Mouse (Mus musculus) stomach, postnatal 0 days (tissue): ENCODE data around the gene S1pr2. TPM values are rescaled to one million over a fixed set of nuclear protein-coding genes. Genes with fewer than 3 reads are reported as not detected.

ENCODE experiments used
- ATAC-seq: fragments of 200-750 bp; cut with Nextera tagmentation; 2 replicates; pipeline ENCODE4 v1.8.0; 2017; ENCODE audit not compliant: low FRiP score, low TSS enrichment
- DNase-seq: peaks from one replicate; pipeline ENCODE4 v3.0.0-alpha.2; 2016; ENCODE audit warnings: low spot score
- H3K27ac ChIP-seq: fragments of 300-500 bp; sonication (generic); replicated peaks from 2 replicates; pipeline ENCODE4 v1.5.1; 2014; ENCODE audit warnings: mild to moderate bottlenecking, control low read depth
- H3K27me3 ChIP-seq: fragments of 300-500 bp; sonication (generic); 2 replicates; pipeline ENCODE4 v1.6.1; 2014; ENCODE audit warnings: low read length; ENCODE audit not compliant: control insufficient read depth, insufficient read depth
- H3K36me3 ChIP-seq: fragments of 300-500 bp; sonication (generic); 2 replicates; pipeline ENCODE4 v1.6.1; 2014; ENCODE audit warnings: low read length, mixed read lengths; ENCODE audit not compliant: control insufficient read depth, insufficient read depth
- H3K4me1 ChIP-seq: fragments of 300-500 bp; sonication (generic); replicated peaks from 2 replicates; pipeline ENCODE4 v1.6.1; 2014; ENCODE audit warnings: antibody characterized with exemption; ENCODE audit not compliant: control insufficient read depth, insufficient read depth
- H3K4me2 ChIP-seq: fragments of 300-500 bp; sonication (generic); replicated peaks from 2 replicates; pipeline ENCODE4 v1.6.1; 2014; ENCODE audit warnings: low read depth, mild to moderate bottlenecking, control low read depth, moderate library complexity
- H3K4me3 ChIP-seq: fragments of 300-500 bp; sonication (generic); 2 replicates; pipeline ENCODE4 v1.5.1; 2014; ENCODE audit warnings: low read depth, low read length, control low read depth
- H3K9ac ChIP-seq: fragments of 300-500 bp; sonication (generic); 2 replicates; pipeline ENCODE4 v1.6.1; 2014; ENCODE audit warnings: mild to moderate bottlenecking, low read length, control low read depth, mixed read lengths
- H3K9me3 ChIP-seq: fragments of 300-500 bp; sonication (generic); 2 replicates; pipeline ENCODE4 v1.6.1; 2016; ENCODE audit warnings: low read length; ENCODE audit not compliant: control insufficient read depth
- CTCF ChIP-seq: IDR thresholded peaks from 2 replicates; pipeline ENCODE4 v1.5.1; 2016; ENCODE audit warnings: antibody characterized with exemption, low read depth, mild to moderate bottlenecking, moderate library complexity
- EP300 ChIP-seq: optimal IDR thresholded peaks from 2 replicates; pipeline ENCODE3; 2016; ENCODE audit warnings: antibody characterized with exemption
- WGBS: fragments of 180-500 bp; shearing (Covaris S2); extraction: QIAGEN DNeasy Blood & Tissue Kit; methylation state at CpG from one replicate; pipeline ENCODE4 v1.1.7; 2014; 5-methylcytosine and 5-hydroxymethylcytosine counted together
- polyA plus RNA-seq: library from polyadenylated mRNA; unstranded; fragments of >200 nt; fragmentation: Nextera tagmentation; extraction: Ambion mirVana; gene quantifications from 2 replicates; pipeline ENCODE4 v1.2.1, GENCODE M21; 2015

Gene S1pr2
- polyA plus RNA-seq, 1 experiment from 2014 or later = 19.4 TPM

DNA sequence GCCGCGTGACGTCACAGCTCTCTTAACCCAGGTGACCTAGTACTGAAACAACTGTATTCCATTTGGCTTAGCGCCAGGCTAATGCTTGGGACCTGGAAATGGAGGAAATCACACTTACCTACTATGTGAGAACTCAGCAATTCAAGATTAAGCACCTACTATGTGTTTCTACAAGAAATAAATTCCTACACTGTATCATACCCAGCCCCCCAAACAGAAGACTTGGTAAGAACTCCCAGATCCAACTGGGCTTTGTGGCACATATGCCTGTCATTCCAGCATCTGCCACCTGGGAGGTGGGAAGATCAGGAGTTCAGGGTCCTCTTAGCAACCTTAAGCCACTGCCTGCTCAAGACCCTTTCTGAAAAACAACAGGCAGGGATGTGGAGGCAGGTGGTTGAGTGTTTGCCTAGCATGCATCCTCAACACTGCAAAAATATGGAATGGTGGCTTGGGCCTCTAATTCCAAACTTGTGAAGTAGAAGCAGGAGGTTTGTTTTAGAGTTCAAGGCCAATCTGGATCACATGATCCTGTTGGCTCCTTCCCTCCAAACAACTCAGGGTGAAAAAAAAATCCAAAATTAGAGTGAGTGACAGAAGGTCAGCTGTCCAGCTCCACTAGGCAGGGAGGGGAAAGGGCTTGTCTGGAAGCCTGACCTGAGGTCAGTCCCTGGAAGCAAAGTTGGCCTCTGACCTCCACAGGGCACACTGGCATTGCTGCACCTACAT, 544 bp upstream of the S1pr2 start:
- Histone ChIP-seq H3K27ac (peak overlapping the region; percentile 95), H3K9ac (peak overlapping the region; percentile 87; the same call in 1 of the 2 replicates), H3K4me2 (peak overlapping the region; percentile 89), H3K4me3 (peak overlapping the region; percentile 88), H3K36me3 (no peaks in the 10 kb centered on the region), H3K27me3 (no peaks in the 10 kb centered on the region), H3K9me3 (no peaks in the 10 kb centered on the region), H3K4me1 (peaks cover 11% of the 10 kb centered on the region; the same call in 1 of the 2 replicates)
- no peak for DNase-seq
- TF ChIP-seq CTCF = peak; percentile 22; the same call in 1 of the 2 replicates
- no peak for TF ChIP-seq EP300
- ATAC-seq = no peak
- WGBS = 3% methylated on average over 4 of the region's 4 CpGs

DNA sequence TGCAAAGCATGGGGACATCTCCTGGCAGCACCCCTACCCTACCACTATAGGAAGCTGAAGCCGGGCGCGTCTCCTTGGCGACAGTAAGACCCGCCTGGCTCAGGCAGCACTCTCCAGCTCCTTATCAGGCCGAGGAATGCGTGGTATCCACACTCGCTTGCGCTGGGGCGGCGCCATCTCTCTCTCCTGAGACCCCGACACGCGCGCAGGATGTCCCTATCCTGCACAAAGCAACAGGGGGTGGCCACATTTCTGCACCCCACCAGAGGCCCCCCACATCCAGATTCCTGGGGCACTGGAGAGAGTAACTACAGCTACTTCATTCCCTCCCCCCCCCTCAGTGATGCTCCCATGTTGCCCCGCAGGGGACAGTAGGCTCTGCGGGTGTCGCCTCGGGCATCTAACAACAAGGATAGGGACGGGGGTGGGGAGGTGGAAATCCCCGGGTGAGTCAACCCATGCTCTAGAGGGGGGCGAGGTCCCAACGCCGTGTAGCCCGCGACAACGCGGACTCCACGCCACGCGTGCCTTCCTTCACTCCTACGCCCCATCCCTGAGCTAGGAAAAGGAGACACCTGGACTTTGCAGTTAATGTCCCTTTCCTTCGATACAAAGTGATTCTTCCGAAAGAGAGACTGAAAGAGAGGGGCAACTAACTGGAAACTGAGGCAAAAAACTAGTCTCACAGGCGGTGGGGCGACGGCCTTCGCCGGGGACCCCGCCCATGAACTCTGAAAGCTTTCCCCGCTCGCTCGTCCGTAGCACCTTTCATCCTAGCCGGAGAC, 958 bp downstream of the S1pr2 start:
- TF ChIP-seq EP300 (no peak), CTCF (no peak)
- H3K9ac ChIP-seq = peak overlapping the region; percentile 87
- H3K27ac ChIP-seq = peak overlapping the region; percentile 95
- H3K36me3 ChIP-seq = no peaks in the 10 kb centered on the region
- H3K4me1 ChIP-seq = peaks cover 11% of the 10 kb centered on the region; the same call in 1 of the 2 replicates
- under 1% methylated on average over 45 of the region's 45 CpGs for WGBS
- DNase-seq = peak; percentile 56
- H3K4me3 ChIP-seq = peak overlapping the region; percentile 88
- H3K4me2 ChIP-seq = peak overlapping the region; percentile 89
- no peaks in the 10 kb centered on the region for H3K9me3 ChIP-seq
- no peaks in the 10 kb centered on the region for H3K27me3 ChIP-seq
- peak; percentile 1; the same call in 1 of the 2 replicates for ATAC-seq

DNA sequence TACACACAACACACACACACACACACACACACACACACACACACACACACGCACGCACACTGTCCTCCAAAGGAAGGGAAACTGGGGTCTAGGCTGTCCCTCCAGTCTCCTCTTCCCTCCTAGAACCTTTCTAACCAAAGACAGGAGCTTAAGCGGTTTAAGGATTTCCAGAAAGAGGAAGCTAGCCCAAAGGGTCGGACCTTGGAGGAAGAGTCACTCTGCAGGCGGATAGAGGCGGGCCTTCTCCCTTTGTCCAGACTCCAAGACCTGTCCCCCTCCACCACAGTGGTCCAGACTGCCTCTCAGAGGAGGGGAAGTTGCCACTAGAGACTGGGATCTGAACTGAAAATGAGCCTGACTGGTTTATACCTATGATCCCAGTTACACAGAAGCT, 2.9 kb downstream of the S1pr2 start:
- peak overlapping the region; percentile 89 for H3K4me2 ChIP-seq
- peaks cover 11% of the 10 kb centered on the region; the same call in 1 of the 2 replicates for H3K4me1 ChIP-seq
- H3K4me3 ChIP-seq = 0 out of 2 replicates have a peak overlapping the region, but pooled peaks have one; percentile 6
- H3K27me3 ChIP-seq = no peaks in the 10 kb centered on the region
- WGBS = 33% methylated on average over 4 of the region's 6 CpGs
- H3K36me3 ChIP-seq = 0 out of 2 replicates have a peak, but pooled peaks cover 3% of the 10 kb centered on the region
- H3K9me3 ChIP-seq = no peaks in the 10 kb centered on the region
- ATAC-seq = no peak
- DNase-seq = no peak
- 0 out of 2 replicates have a peak overlapping the region, but pooled peaks have one; percentile 31 for H3K9ac ChIP-seq
- H3K27ac ChIP-seq = peak overlapping the region; percentile 96
- TF ChIP-seq EP300 (no peak), CTCF (no peak)

DNA sequence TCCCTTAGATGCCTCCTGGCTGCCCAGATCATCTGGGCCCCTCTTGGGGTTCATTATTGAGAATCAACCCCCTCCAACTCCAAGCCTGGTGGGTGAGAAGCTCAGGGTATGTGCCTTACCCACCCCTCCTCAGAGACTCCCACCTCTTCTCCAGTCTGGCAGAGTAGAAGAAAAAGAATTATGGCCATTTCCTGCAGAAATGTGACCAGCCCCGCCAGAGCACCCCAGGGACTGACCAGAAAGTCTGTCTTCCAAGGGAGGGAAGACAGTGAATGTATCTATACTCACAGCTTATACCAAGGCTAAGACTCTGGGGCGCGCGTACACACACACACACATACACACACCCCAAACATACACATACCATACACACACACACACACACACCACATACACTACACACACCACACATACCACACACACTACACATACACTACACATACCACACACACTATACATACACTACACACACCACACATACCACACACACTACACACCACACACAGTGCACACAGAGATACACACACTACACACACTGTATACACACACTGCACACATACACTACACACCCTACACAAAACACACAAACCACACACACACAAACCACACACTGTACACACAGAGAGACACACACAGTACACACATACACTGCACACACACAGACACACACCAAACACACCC, 3.4 kb downstream of the S1pr2 start:
- H3K36me3 ChIP-seq = 0 out of 2 replicates have a peak, but pooled peaks cover 3% of the 10 kb centered on the region
- peak overlapping the region; percentile 96 for H3K27ac ChIP-seq
- peak overlapping the region; percentile 62 for H3K9ac ChIP-seq
- H3K4me1 ChIP-seq = peaks cover 11% of the 10 kb centered on the region; the same call in 1 of the 2 replicates
- no peak for TF ChIP-seq EP300
- TF ChIP-seq CTCF = no peak
- H3K4me3 ChIP-seq = no peak overlapping the region
- peak overlapping the region; percentile 89 for H3K4me2 ChIP-seq
- ATAC-seq (no peak), DNase-seq (no peak)
- H3K27me3 ChIP-seq = no peaks in the 10 kb centered on the region
- H3K9me3 ChIP-seq = no peaks in the 10 kb centered on the region
- WGBS = 64% methylated on average over 4 of the region's 4 CpGs

DNA sequence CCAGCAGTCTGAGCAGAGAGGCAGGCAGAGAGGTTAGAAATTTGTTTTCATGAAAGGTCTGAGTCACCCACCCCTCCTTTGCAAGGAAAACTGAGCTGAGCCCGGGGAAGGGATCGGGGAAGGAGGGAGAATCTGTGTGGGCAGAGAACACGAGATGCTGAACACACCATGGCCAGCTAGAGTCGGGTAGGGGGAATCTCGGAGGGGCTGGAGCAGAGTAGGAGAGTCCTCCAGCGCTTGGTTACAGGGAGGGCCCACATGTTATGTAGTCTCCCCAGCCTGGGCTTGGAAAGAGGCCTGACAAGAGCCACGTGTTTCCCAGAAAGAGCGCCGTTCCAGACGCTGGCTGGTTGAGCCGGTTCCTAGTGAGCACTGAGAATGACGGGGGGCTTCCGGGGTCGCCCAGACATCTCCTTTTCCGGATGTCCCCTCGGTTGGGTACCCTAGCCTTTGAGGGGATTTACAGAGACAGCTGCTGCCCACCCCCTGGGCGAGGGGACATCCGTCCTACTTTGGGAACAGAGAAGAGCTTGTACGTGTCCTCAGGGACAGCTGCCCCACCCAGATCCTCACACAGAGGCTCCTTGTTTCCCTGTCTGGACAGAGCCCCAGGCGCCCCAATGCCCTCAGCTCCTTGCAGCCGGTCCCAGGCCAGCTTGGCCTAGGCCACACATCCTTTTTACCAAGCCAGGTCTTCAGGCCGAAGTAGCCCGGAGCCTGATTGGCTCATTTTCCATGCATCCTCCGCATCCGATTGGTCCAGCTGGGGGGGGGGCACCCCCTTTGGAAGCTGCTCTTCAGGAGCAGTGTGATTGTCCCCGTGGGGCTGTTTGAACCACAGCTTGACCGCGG, 4.2 kb downstream of the S1pr2 start:
- Histone ChIP-seq H3K27ac (peak overlapping the region; percentile 96), H3K9ac (peak overlapping the region; percentile 62), H3K27me3 (no peaks in the 10 kb centered on the region), H3K4me2 (peak overlapping the region; percentile 89), H3K9me3 (no peaks in the 10 kb centered on the region), H3K4me1 (peaks cover 11% of the 10 kb centered on the region; the same call in 1 of the 2 replicates), H3K36me3 (peaks cover 8% of the 10 kb centered on the region; the same call in 1 of the 2 replicates), H3K4me3 (peak overlapping the region; percentile 21; the same call in 1 of the 2 replicates)
- TF ChIP-seq CTCF (no peak), EP300 (no peak)
- ATAC-seq (peak; percentile 58), DNase-seq (peak; percentile 53)
- 18% methylated on average over 28 of the region's 28 CpGs for WGBS
